Mouse (Mus musculus) retina, postnatal 1 day (tissue): Measurements from ENCODE around the gene Atp1a3.

ENCODE experiments used
- DNase-seq: peaks from one replicate; pipeline ENCODE4 v3.0.0-alpha.2; 2012

Atp1a3 gene

DNA sequence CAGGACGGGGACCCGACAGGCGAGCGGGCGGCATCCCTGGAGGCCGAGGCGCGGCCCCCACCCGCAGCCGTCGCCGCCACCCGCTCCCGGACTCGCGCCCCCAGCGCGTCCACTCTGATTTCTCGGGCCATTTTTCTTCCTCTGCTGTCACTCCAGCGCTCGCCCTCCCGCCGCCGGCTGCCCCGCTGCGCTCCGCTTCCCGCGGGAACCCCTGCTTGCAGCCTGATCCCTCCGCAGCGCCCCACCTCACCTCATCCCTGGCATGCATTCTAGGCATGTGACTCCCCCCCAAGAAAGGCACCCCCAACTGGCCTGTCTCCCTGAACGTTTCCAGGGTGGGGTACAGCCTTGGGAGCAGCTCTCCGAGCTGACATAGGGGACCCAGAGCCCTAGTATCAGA is 50.5 kb downstream of the Atp1a3 start:
- DNase-seq, result no peak

DNA sequence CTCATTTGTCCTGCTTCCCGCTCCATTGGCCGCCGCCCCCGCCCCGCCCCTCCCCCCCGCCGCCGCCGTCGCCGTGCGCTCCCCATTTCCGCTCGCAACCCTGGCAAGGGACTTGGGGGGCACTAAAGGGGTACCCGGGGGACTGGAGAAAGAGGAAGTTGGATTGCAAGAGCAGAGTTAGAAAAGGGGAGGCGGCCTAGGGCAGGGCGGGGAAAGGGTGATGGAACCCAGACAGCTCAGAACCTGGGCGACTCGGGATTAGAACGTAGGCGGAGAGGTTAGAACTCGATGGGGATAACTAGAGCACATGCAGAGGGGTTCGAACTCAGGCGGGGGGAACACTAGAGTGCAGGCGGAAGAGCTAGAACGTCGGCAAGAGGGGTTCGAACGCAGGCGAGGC is 51.3 kb downstream of the Atp1a3 start:
- DNase-seq, result no peak

DNA sequence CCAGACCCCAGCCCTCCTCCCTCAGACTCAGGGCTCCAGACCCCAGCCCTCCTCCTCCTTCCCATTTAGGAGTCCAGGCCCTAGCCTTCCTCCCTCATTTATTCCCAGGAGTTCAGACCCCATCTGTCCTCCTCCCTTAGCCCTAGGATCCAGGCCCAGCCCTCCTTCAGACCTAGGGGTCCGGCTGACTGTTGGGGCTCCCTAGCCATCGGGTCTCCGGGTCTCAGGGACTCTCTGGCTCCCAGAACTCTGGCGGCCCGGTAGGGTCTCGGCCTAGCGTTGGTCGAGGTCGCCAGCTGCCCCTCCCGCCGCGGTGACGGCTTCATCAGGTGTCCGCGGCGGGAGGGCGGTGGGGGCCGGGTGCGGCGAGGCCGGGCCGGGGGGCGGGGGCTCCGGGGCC is 51.8 kb downstream of the Atp1a3 start:
- no peak for DNase-seq

DNA sequence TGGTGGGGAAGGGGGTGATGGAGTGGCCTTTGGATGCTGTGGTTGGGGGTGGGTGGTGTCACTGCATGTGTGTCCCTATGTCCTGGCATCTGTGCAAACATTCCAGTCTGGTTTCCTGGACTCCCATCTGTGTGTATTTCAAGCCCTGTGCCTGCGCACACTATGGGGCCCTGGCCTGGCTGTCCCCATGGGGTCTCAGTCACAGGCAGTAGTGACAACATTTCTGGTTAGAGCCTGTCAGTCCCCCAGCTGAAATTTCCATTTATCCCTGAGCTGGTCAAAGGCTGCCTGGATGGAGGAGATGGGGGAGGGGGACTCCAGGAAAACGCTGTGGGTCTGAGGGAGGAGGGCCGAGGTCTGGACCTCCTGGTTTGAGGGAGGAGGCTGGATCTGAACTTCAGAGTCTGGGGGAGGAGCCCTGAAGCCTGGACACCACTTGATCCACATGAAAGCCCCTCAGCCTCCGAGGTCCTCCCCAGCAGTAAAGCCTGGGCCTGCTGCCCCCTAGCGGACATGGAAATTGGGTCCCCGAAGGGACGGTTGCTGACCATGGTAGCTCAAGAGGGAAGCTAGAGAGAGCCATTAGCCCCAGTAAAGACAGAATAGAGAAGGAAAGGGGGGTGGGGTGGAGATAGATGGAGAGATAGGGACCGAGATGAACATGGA is 55.7 kb downstream of the Atp1a3 start:
- DNase-seq, result peak; percentile 88

DNA sequence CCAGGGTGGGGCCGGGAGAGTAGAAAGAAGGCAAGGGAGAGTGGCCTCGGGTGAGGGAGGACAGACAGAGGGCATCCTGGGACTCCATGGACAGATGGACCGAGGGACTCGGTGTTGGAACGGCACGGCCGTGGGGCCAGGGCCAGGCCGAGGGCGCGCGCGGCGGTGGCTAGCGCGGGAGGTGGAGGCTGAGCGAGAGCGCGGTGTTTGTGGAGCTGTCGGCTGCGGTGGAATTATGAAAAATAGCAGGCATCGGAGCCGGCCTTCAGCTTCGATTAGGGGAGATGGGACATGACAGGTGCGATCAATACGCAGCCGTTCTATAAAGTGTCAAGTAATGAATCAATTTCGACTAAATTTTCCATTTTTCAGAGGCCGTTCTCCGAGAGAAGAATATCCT is 57.0 kb downstream of the Atp1a3 start:
- DNase-seq, result no peak

DNA sequence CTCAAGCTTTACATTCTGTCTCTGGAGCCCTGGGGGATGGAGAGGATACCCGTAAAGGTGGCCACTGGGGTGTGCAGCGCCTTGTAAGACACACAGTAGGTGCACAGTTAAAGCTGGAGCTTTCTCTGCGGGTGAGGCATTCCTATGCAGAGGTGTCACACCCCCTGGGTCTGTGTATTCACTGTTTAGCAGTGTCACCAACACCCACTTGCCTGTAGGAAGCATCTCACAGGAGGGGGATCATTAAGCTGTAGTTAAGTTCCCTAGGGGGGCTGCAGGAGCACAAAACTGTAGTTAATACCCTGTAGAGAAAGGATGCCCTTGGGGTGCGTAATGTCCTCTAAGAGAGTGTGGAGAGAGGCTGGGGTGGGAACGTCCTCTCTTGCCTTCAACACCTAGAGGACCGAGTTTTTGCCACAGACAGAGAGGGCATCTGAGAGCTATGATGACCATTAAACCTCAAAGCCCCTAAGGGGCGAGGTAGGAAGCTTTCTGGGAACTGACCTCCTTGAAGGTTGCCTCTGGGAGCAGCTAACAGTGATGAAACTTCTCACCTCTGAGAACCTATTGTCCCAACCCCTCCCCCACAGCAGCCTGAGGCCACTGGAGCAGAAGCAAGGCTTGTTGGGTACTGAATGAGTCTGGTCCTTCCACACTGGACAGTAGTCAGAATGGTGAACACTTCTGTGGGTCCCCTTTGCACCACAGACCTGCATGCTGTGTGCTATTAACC is 58.3 kb downstream of the Atp1a3 start:
- no peak for DNase-seq

DNA sequence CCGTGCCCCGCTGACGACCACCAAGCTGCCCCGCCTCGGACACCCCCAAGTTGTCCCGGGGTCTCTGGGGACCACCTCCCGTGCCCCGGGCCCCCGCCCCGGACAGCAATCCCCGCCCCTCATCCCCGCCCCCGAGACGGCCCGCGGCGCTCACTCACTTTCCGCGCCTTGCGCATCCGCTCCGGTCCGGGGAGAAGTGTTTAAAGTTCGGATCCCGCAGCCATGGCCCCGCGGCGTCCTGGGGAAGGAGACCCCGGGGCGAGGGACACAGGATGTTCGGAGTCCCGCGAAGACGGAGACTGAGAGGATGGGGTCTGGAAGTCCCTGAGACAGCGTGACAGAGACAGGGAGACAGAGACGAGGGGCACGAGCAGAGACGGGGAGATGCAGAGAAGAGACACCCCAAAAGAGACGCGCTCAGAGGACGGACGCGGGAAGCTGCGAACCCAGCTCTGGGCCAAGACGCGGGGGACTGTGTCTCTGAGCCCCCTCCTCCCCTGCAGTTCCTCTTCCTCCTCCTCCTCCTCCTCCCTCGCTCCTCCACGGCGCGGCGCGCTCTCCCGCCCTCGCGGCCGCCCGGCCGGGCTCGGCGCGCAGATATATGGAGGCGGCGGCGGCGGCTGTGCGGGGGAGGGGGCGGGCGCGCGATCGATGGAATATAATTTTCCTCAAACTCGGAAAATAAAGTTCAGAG is 61.4 kb downstream of the Atp1a3 start, which contains the start of gene Gm4881:
Gene Gm4881, minus strand, starts transcription at position 238 of the 694 bp plus-strand sequence.
- no peak for DNase-seq

DNA sequence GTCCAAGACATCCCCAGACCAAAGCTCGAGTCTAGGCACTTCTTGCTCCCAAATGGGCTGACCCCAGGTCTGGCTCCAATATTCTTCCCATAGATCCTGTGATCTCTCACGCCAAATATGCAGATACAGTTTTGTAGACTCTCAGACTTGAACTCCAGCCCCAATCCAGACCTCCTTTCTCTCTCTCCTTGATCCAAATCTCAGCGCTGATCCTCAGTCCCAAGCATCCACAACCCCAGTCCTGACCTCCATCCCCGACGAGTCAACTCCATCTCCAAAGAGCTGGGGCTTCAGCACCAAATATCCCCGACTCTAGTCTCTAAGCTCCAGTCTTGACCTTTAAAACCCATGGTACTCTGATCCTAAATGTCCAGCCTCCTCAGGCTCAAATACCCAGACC is 62.1 kb downstream of the Atp1a3 start:
- no peak for DNase-seq

DNA sequence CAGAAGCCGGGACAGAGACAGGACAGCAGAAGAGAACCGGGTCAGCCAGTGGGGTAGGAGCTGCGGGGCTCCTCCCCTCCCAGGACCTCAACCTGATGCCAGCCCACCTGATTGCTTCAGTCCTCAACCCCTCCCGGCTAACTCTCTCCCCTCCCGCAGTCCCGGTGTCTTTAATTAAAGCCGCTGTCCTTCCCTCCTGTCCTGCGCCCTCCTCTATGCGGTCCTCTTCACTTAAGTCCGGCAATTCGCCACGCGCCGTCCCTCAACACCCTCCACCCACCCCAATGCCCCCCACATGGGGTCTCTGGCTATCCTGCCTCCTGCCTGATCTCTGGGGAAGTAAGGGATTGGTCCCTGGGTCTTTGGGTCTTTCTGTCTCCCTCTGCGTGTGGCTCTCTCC is 74.1 kb downstream of the Atp1a3 start:
- DNase-seq, result no peak

DNA sequence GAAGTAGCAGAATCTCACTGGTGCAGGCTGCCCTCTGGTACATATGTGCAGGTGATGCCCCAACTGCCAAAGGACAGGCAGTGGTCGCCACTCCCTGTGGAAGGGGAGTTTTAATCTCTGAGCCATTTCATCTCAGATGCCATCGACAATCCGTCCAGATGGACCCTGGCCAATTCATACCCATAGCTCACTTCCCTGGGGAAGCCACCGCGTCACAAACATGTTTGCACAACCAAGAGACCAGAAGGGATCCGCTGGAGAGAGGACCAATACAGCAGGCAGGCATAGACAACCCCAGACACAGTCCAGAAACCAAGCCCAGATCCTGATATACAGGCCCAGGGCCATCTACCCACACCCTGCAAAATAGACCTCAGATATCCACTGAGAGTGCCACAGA is 75.3 kb downstream of the Atp1a3 start:
- no peak for DNase-seq
